8 mouse cellular contexts compared by ENCODE assay signal in the genomic region with DNA sequence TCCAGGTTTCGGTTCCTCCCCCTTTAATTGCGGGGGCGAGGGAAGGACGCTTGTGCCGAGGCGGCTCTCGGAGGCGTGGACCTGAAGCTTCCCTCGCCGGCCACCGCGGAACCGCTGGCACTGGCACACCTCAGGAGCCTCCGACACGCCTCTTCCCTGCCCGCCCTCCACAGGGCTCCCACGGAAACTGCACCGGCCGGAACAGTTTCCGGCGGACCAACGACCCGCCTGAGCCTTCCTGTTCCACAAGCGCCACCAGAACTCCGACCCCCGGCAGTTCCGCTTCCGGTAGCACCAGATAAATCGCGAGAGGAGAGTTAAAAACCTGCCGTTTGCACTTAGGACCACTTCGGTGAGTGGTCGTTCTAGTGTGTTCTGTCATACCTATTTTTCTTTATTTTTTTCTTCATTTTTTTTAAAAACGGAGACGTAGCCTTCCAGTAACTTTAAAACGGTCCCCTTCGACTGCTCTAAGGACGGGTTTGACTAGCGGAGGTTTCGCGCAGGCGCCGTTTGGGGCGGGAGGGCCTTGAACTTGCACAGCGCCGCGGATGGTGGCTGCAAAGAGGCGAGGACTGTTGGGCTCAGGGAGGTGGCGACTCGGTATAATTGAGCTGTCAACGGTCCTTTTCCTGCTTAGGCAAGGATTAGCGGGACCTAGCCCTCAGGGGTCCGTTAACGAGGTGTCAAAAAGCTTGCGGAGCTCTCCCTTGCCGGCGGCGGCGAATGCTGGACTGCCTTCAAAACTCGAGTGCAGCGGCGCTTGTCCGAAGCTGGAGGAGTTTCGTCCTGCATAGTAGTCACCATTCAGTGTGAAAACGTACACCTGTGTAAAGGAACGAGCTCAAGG. TPM values are rescaled to one million over a fixed set of nuclear protein-coding genes. Genes with fewer than 3 reads are reported as not detected.
DNase-seq lines count a peak whose midpoint lies in the region; ATAC-seq and TF ChIP-seq lines count a peak whose summit lies in the region.

A gene (plus strand): TSS at position 269 of the 850 bp plus-strand sequence.
A gene (minus strand): TSS at position 508 of the 850 bp plus-strand sequence.

- H3K4me3 ChIP-seq in cortical plate, adult 2 months (ENCODE audit: insufficient read depth, low read length), result peak within 1 kb of the TSS; percentile 94
- peak within 1 kb of the TSS; percentile 99 for H3K4me3 ChIP-seq in megakaryocyte, embryonic 14.5 days (replicated peaks)

- no peaks in the 10 kb centered on the region for H3K27me3 ChIP-seq in megakaryocyte, embryonic 14.5 days (replicated peaks)

- H3K36me3 ChIP-seq in megakaryocyte, embryonic 14.5 days (replicated peaks; ENCODE audit: low read length), result peaks cover 5% of the 10 kb centered on the region

- TF ChIP-seq POLR2A in cortical plate, adult 2 months (IDR thresholded peaks at IDR 0.05; ENCODE audit: extremely low read depth, insufficient read depth, low read length), result peak; percentile 52; the same call in 1 of the 2 replicates

- peaks cover 2% of the 10 kb centered on the region; the same call in 1 of the 2 replicates for H3K4me1 ChIP-seq in cortical plate, adult 2 months (ENCODE audit: control insufficient read depth, insufficient read depth, low read length)
- peaks cover 60% of the 10 kb centered on the region for H3K4me1 ChIP-seq in megakaryocyte, embryonic 14.5 days

- H3K9me3 ChIP-seq in megakaryocyte, embryonic 14.5 days, result no peaks in the 10 kb centered on the region

- peak; percentile 27; the same call in 1 of the 2 replicates for TF ChIP-seq CTCF in cortical plate, adult 2 months (IDR thresholded peaks at IDR 0.05; ENCODE audit: extremely low read depth, insufficient read depth, low read length)

- peak; percentile 87 to 90 for DNase-seq in gastrocnemius, adult 8-10 months (ENCODE audit: low spot score in 2 of 2)
- DNase-seq in hindlimb bud, embryonic 11.5 days (ENCODE audit: extremely low spot score, low read depth, low spot score), result peak; percentile 81
- peak; percentile 86 to 91 for DNase-seq in left cerebral cortex, adult 8-10 months (ENCODE audit: low spot score in 2 of 2)
- DNase-seq in right cerebral cortex, postnatal 10 days (ENCODE audit: low spot score in 2 of 2), result peak; percentile 97
- DNase-seq in urinary bladder, postnatal 25 days (ENCODE audit: low spot score), result peak; percentile 87

- ATAC-seq in activated CD4-positive, CD25-positive, alpha-beta regulatory T cell, adult 4 months, result peak; percentile 89

- H3K27ac ChIP-seq in cortical plate, adult 2 months (ENCODE audit: insufficient read depth, low read length), result peak within 1 kb of the TSS; percentile 87

RNA-seq across cellular contexts. Expression of the first gene that starts in this region (rescaled TPM):
- polyA plus RNA-seq in activated CD4-positive, CD25-positive, alpha-beta regulatory T cell, adult 4 months (2017; shearing (Covaris generic)), result 10 to 100 TPM; 23.0 to 26.9 TPM
- polyA plus RNA-seq in cortical plate, adult 2 months (2012; rRNA removed), result 9.1 and 9.8 TPM in 2 replicates
- 1 to 10 TPM; 1.9 to 4.6 (median 2.9) TPM for total RNA-seq in gastrocnemius, adult 8-10 months (2022)
- 1 to 10 TPM; 8.7 to 9.8 (median 9.3) TPM for total RNA-seq in left cerebral cortex, adult 8-10 months (2022)
- polyA plus RNA-seq in megakaryocyte, embryonic 14.5 days (2012; ENCODE audit: insufficient read depth, low replicate concordance), result 1.2 TPM in 1 of 2 replicates, not detected in the other

RNA-seq across cellular contexts. Expression of the second gene that starts in this region (rescaled TPM):
- polyA plus RNA-seq in activated CD4-positive, CD25-positive, alpha-beta regulatory T cell, adult 4 months (2017; shearing (Covaris generic)), result 10 to 100 TPM; 29.4 to 30.9 TPM
- 23.9 TPM in 2 replicates for polyA plus RNA-seq in cortical plate, adult 2 months (2012; rRNA removed)
- 1 to 10 TPM; 1.1 to 2.2 (median 2.1) TPM for total RNA-seq in gastrocnemius, adult 8-10 months (2022)
- 10 to 100 TPM; 27.1 to 29.6 (median 28.7) TPM for total RNA-seq in left cerebral cortex, adult 8-10 months (2022)
- polyA plus RNA-seq in megakaryocyte, embryonic 14.5 days (2012; ENCODE audit: insufficient read depth, low replicate concordance), result 0.52 and 2.9 TPM in 2 replicates

Comparison
In these comparisons a context has a peak if more than half of its experiments do, and no peak if none do; other contexts are left out.
1. Peak in every context shown above with its lines: DNase-seq, ATAC-seq, H3K4me3 ChIP-seq and H3K27ac ChIP-seq.
2. RNA of the second gene that starts in this region (total RNA-seq): 27.1 to 29.6 TPM in left cerebral cortex, adult 8-10 months; 1.1 to 2.2 TPM in gastrocnemius, adult 8-10 months; every median in the first group is over 4 times any median in the second.